Mouse (Mus musculus): Measurements from ENCODE around the gene Nudc.
"Not testable (repeated sequence)": the region's sequence is repeated elsewhere in the genome, so short reads cannot be mapped to it uniquely, and the experiment has no call there.

Nudc gene

DNA sequence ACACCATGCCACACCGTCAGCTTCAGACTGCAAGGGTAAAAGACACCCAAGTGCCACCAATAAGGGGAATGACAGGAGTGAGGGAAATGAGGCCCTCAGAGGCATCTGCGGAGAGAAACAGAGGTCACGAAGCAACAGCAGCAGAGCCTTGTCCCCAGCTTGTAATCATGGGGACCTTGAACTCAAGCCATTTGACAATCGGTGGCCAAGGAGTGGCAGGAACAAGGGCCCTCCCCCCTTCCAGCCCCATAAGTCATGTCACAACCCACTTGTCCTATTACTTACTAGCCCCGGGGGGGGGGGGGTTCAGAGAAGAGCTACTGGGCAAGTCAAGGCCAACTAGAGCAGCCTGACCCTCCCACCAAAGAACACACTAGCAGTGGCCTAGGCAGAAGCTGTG, 9.1 kb downstream of the Nudc start:
- no peak for DNase-seq (ENCODE audit: extremely low read depth, low read depth)

GRCm38 (mm10) chr4:133536081-133536480, 9.7 kb downstream of the Nudc start:
- DNase-seq (ENCODE audit: extremely low read depth, low read depth) = no peak

DNA sequence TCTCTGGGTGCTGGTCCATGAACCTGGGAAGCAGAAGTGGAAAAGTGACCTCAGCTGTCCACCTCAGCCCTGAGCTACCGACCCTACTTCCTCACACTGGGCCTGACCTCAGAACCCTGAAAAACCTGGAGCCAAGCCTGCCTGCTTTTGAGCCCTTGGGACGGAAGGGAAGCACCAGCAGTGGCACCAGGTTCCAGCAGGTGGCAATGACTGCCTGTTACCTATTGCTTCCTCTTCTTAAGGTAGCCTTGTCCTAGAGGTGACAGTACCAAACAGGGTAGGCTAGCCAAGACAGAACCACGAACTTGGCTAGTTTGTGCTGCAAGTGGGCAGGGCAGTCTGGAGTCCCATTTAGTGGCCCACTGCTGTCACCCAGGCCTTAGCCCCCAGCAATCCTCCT, 13.0 kb downstream of the Nudc start:
- DNase-seq (ENCODE audit: extremely low read depth, low read depth) = no peak

GRCm38 (mm10) chr4:133527788-133528187, 18.0 kb downstream of the Nudc start:
- DNase-seq (ENCODE audit: extremely low read depth, low read depth) = no peak

DNA sequence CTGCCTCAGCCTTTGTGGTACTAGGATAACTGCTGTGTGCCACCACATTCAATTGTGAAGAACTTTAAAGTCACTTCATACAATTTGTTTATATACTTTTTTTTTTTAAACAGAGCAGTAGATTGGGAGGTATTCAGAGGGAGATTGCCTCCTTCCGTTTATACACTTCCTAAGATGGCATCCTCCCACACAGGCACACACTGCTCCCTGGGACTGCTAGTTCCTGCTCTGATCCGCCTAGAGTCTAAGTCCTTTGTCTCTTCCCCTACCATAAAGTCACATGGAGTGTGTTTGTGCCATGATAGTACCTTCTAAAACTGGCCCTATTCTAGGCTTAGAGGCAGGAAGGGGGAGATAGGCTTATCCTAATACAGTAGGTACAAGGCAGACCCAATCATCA, 24.3 kb downstream of the Nudc start:
- no peak for DNase-seq (ENCODE audit: extremely low read depth, low read depth)

- no peak for DNase-seq (ENCODE audit: extremely low read depth, low read depth)
Measured at GRCm38 (mm10) chr4:133519369-133519665, 26.5 kb downstream of the Nudc start.

GRCm38 (mm10) chr4:133518601-133519368, 27.0 kb downstream of the Nudc start, which contains the start of gene Kdf1:
TSS of gene Kdf1 (plus strand) at chr4:133518963.
- DNase-seq (ENCODE audit: extremely low read depth, low read depth) = no peak

- peak; percentile 39 for DNase-seq (ENCODE audit: extremely low read depth, low read depth)
Measured at GRCm38 (mm10) chr4:133512972-133513371, 32.8 kb downstream of the Nudc start.

- DNase-seq (ENCODE audit: extremely low read depth, low read depth) = not testable (repeated sequence)
Measured at GRCm38 (mm10) chr4:133512511-133512910, 33.3 kb downstream of the Nudc start.

DNA sequence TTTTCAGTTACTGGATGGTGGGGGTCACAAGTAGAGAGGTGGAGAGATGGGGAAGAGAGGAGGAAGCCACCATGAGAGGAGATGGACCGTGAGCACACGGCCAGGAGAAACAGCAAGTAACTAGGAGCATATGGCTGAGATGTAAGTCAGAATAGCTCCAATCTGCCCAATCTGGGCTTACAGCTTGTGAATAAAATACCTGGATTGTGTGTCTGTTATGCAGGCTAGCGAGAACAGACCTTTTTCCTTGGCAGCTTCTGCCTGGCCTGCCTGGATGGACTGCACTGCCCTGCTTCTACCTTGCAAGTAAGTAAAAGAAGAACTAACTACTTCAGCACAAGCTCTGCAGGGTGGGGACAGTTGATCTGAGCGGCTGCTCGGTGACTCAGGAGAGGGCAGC, 34.7 kb downstream of the Nudc start:
- DNase-seq (ENCODE audit: extremely low read depth, low read depth) = no peak

DNA sequence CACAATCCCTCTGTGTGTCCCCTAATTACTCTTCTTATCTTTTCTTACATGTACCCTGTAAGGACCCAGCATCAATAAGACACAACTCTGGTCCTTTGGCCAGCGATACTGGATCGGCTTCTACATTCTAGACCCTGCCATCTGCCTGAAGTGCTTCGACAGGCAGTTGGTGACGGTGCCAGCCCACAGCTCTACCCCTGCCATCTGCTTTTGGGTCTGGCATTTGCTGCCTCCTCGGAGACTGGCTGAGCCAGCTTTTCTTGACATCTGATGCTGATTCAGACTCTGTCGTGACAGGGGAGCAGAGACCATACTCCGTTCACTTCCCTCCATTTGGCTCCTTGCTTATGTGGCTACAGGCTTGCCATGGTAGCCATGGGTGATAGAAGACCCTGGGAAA, 36.8 kb downstream of the Nudc start:
- DNase-seq (ENCODE audit: extremely low read depth, low read depth) = no peak

GRCm38 (mm10) chr4:133506573-133506972, 39.2 kb downstream of the Nudc start:
- DNase-seq (ENCODE audit: extremely low read depth, low read depth) = no peak

DNA sequence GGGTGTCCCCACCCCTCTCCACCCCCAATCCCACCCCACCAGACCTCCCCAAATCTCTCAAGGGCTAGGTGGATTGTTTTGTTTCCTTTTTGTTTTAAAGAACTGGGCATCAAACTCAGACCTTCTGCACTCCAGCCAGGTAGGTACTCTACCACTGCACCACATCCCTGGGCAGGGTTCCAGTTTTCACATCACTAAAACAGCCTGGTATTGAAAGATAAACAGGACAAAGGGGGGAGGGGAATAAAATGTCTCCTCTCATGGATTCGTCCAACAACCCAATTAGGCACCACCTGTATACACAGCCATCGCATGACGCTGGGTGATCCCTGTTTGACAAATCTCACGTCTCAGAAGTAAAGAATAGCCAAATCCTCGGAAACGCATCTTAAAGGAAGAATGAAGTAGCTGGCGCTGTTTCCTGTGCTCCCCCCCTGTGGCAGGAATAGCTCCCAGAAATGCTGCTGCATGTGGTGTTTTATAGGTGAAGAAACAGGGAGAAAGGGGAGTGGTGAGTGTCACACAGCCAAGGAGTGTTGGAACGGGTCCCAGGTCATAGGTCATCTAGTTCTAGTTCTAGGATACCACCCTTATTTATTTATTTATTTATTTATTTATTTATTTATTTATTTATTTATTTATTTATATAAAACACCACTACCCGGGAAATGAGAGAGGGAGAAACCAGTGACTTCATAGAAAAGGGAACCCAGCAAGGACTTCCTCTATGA, 40.9 kb downstream of the Nudc start:
- no peak for DNase-seq (ENCODE audit: extremely low read depth, low read depth)

DNA sequence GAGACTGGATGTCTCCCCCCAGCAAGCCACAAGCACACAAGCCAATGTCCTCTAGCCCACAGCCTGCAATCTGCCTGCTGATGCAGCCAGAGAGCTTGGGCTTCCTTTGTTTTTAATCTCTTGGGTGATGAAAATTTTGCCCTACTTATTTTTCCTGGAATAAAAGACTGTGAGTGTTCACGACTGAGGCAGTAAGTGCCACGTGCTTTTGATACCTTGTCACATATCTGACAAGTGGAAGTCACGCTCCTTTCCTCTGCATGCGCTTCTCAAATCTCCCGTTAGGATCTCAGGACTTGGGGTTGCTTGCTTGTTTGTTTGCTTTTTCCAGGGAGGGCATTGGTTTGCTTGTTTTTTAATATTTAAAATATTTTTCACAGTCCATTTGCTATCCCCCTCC, 41.5 kb downstream of the Nudc start:
- DNase-seq (ENCODE audit: extremely low read depth, low read depth) = no peak

DNA sequence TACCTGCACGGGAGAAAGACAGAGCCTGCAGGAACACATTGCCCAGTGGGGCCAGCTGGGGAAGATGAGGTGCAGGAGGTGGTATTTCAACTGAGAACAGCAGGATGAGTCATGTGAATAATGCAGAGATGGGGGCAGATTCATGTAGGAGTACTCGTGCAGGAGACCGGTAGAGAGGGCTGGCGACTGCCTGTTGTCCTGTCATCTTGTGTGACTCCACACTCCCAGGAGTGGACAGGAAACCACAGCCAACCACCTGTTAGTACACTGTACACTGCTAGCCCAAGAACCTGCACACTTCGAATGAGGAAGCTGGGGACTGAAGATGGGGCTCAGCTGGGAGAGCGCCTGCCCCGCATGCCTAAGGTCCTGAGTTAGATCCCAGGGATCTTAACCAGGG, 44.3 kb downstream of the Nudc start:
- DNase-seq (ENCODE audit: extremely low read depth, low read depth) = no peak

DNA sequence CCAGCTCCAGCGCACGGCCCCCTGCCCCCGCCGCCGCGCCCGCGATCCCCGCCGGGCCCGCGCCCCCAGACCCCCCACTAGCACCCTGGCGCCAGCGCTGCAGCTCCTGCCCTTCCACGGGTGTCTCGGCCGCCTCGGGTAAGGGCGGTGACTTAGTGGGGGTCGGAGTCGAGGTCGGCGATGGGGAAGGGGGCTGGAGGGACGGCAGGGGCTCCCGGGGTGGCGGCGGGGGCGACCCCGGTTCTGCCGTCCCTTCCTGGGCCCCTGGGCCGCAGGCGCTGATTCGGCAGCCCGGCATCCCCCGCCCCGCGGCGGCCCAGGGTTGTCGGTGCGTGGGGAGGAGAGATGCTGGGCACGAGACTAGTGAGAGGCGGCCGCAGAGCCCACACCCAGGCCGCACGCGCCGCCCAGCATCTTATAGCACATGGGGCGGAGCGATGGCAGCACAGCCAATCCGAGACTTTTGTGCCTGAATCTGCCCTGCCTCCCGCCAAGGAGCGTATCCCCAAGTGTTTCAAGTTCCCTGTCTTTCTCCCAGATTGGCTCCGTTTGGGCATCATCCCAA, 47.6 kb downstream of the Nudc start, which contains the start of gene Trnp1:
TSS of gene Trnp1 (minus strand) at position 391 of the 565 bp plus-strand sequence.
- DNase-seq (ENCODE audit: extremely low read depth, low read depth) = no peak

DNA sequence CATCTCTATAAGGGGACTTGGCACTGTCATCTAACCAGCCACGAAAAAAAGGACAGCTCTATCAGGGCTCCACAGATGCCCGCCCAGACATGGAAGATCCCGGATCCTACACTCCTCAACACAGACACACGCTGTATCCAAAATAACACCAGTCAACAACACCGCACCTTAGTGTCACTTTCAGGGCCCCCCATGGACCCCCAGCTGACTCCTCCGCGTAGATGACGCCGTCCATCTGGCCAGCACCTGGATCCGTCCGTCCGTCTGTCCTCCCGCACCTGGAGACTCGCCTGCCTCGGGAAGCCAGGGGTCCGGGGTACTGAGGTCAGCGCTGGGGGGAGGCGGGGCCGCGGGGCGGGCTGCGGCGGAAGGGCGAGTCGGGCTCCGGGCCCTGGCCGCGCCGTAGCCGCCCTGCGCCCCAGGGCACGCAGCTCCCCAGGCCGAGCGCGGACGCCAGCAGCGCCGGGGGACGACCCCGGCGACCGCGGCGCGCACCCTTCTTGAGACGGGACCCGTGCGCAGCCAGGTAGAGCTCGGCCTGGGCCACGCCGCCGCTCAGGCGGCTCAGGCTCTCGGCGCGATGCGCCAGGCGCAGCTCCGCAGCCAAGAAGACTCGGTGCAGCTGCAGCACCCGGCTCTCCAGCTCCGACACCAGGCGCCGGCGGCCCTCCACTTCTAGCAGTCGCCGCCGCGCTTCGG, 48.2 kb downstream of the Nudc start:
- no peak for DNase-seq (ENCODE audit: extremely low read depth, low read depth)

- DNase-seq (ENCODE audit: extremely low read depth, low read depth) = no peak
Measured at GRCm38 (mm10) chr4:133496738-133497445, 48.9 kb downstream of the Nudc start.

DNA sequence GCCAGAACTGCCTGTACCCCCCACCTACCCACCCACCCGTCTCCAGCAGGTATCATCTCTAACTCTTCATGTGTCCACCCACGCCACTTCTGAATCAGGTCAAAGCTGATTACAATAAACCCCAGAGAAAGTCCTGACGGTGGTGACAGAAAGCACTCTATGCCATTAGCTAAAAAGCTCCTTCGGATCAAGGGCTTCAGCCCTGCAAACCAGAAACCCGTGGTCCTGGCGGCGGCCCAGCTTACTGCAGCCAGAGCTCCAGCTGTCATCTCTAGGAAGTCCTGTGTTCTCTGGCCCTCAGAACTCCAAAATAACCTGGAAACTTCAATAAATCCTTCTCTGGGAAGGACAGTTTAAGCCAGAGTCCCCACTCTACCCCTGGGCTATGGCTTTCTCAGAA, 50.1 kb downstream of the Nudc start:
- no peak for DNase-seq (ENCODE audit: extremely low read depth, low read depth)

GRCm38 (mm10) chr4:133494867-133495266, 50.9 kb downstream of the Nudc start:
- no peak for DNase-seq (ENCODE audit: extremely low read depth, low read depth)

GRCm38 (mm10) chr4:133494432-133494831, 51.4 kb downstream of the Nudc start:
- DNase-seq (ENCODE audit: extremely low read depth, low read depth) = peak; percentile 64

Data from MEL-GATA-1-ER (cell line).